Mouse (Mus musculus) pancreas, adult 10 weeks (tissue): ENCODE results near the gene Foxi2. TPM values are rescaled to one million over a fixed set of nuclear protein-coding genes. Genes with fewer than 3 reads are reported as not detected.

ENCODE experiments used
- polyA plus RNA-seq: library from polyadenylated mRNA; stranded (reverse); fragments of 350-450 nt; fragmentation: Illumina TruSeq; extraction: RNeasy Lipid Tissue Mini Kit (QIAGEN cat#74804); gene quantifications from one replicate; pipeline ENCODE4 v1.2.3, GENCODE M21; 2015; ENCODE audit warnings: low read depth, low replicate concordance; ENCODE audit not compliant: insufficient read depth

The Foxi2 gene
- not detected for polyA plus RNA-seq

DNA sequence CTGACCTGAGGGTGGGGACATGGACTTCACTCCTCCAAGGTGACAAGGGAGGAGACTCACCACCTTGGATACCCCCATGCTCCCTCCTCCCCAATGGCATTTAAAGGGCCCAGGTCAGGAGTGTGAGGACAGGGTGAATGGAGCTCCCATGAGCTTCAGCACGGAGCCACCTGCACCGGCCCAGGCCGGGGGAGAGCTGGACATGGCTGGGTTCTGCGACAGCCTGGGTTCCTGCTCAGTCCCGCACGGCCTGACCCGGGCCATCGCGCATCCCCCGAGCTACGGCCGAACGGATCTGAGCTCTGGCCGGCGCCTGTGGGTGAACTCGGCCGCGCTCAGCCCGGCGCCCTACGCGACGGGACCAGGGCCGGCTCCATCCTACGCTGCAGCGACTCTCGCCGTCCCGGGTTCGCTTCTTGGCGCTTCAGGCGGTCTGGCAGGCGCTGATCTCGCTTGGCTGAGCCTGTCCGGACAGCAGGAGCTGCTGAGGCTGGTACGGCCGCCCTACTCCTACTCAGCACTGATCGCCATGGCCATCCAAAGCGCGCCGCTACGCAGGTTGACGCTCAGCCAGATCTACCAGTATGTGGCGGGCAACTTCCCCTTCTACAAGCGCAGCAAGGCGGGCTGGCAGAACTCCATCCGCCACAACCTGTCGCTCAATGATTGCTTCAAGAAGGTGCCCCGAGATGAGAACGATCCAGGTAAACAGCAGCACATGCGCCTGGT is at the start of gene Foxi2:
Gene Foxi2, plus strand, starts transcription at position 72 of the 729 bp plus-strand sequence.

Other genes with a start within 250 kb of the Foxi2 start
- gene Nps, start 151.6 kb upstream of the Foxi2 start, polyA plus RNA-seq, result not detected
- gene Clrn3, start 118.3 kb downstream of the Foxi2 start, polyA plus RNA-seq, result not detected
- gene Ptpre, start 127.2 kb downstream of the Foxi2 start, polyA plus RNA-seq, result 0.74 TPM